Mouse (Mus musculus): ENCODE data around the gene Rufy1. TPM values are rescaled to one million over a fixed set of nuclear protein-coding genes. Genes with fewer than 3 reads are reported as not detected.

Rufy1 gene
- polyA plus RNA-seq, 1 experiment from 2014 or later: 12.0 TPM

- WGBS (ENCODE audit: insufficient replicate concordance): 51% methylated on average over 5 of the region's 5 CpGs
- H3K27ac ChIP-seq: no peak overlapping the region
- H3K9ac ChIP-seq: peak overlapping the region; percentile 36
- peaks cover 26% of the 10 kb centered on the region for H3K36me3 ChIP-seq
- no peak; the same call in none of the 2 replicates for ATAC-seq
- peak overlapping the region; percentile 77 for H3K4me2 ChIP-seq
- no peaks in the 10 kb centered on the region for H3K27me3 ChIP-seq (replicated peaks)
- H3K9me3 ChIP-seq (replicated peaks): no peaks in the 10 kb centered on the region
- H3K4me3 ChIP-seq: peak overlapping the region; percentile 51
- H3K4me1 ChIP-seq: peaks cover 17% of the 10 kb centered on the region
Measured at GRCm38 (mm10) chr11:50421461-50421860, 9.5 kb downstream of the Rufy1 start.

- no peaks in the 10 kb centered on the region for H3K27me3 ChIP-seq (replicated peaks)
Measured at GRCm38 (mm10) chr11:50417856-50418255, 13.1 kb downstream of the Rufy1 start.

GRCm38 (mm10) chr11:50415563-50416241, 15.2 kb downstream of the Rufy1 start:
- Histone ChIP-seq H3K27ac (no peak overlapping the region), H3K9me3 (replicated peaks) (no peaks in the 10 kb centered on the region), H3K9ac (no peak overlapping the region), H3K4me2 (no peak overlapping the region), H3K4me3 (no peak overlapping the region), H3K4me1 (no peaks in the 10 kb centered on the region; the same call in 1 of the 2 replicates), H3K27me3 (replicated peaks) (no peaks in the 10 kb centered on the region), H3K36me3 (peaks cover 44% of the 10 kb centered on the region)
- WGBS (ENCODE audit: insufficient replicate concordance): 56% methylated on average over 6 of the region's 6 CpGs
- no peak for ATAC-seq

More at GRCm38 (mm10) chr11:50417856-50418255, 13.1 kb downstream of the Rufy1 start:
- 51% methylated on average over 2 of the region's 2 CpGs for WGBS (ENCODE audit: insufficient replicate concordance)
- H3K4me3 ChIP-seq: no peak overlapping the region
- peaks cover 46% of the 10 kb centered on the region for H3K36me3 ChIP-seq
- H3K4me1 ChIP-seq: peaks cover 17% of the 10 kb centered on the region
- H3K27ac ChIP-seq: no peak overlapping the region
- no peaks in the 10 kb centered on the region for H3K9me3 ChIP-seq (replicated peaks)
- H3K4me2 ChIP-seq: no peak overlapping the region
- no peak overlapping the region for H3K9ac ChIP-seq
- no peak for ATAC-seq

- Histone ChIP-seq H3K27me3 (replicated peaks) (no peaks in the 10 kb centered on the region), H3K9me3 (replicated peaks) (no peaks in the 10 kb centered on the region), H3K4me1 (peaks cover 8% of the 10 kb centered on the region), H3K9ac (no peak overlapping the region), H3K4me2 (no peak overlapping the region), H3K4me3 (no peak overlapping the region), H3K36me3 (peaks cover 24% of the 10 kb centered on the region; the same call in 1 of the 2 replicates), H3K27ac (no peak overlapping the region)
- WGBS (ENCODE audit: insufficient replicate concordance): 72% methylated on average over 6 of the region's 6 CpGs
- ATAC-seq: no peak
Measured at GRCm38 (mm10) chr11:50407235-50407634, 23.7 kb downstream of the Rufy1 start.

- Histone ChIP-seq H3K27ac (no peak overlapping the region), H3K36me3 (peaks cover 47% of the 10 kb centered on the region), H3K4me2 (no peak overlapping the region), H3K27me3 (replicated peaks) (no peaks in the 10 kb centered on the region), H3K9ac (no peak overlapping the region), H3K9me3 (replicated peaks) (no peaks in the 10 kb centered on the region), H3K4me3 (no peak overlapping the region), H3K4me1 (no peaks in the 10 kb centered on the region)
- 78% methylated on average over 10 of the region's 10 CpGs for WGBS (ENCODE audit: insufficient replicate concordance)
- ATAC-seq: no peak
Measured at GRCm38 (mm10) chr11:50403367-50404014, 27.4 kb downstream of the Rufy1 start.

- Histone ChIP-seq H3K4me3 (no peak overlapping the region), H3K27me3 (replicated peaks) (no peaks in the 10 kb centered on the region), H3K9me3 (replicated peaks) (no peaks in the 10 kb centered on the region), H3K4me1 (no peaks in the 10 kb centered on the region), H3K9ac (no peak overlapping the region), H3K27ac (no peak overlapping the region), H3K4me2 (no peak overlapping the region), H3K36me3 (peaks cover 57% of the 10 kb centered on the region)
- WGBS (ENCODE audit: insufficient replicate concordance): 85% methylated on average over 3 of the region's 3 CpGs
- no peak for ATAC-seq
Measured at GRCm38 (mm10) chr11:50402481-50402880, 28.4 kb downstream of the Rufy1 start.

- Histone ChIP-seq H3K36me3 (peaks cover 66% of the 10 kb centered on the region), H3K27ac (no peak overlapping the region), H3K4me1 (no peaks in the 10 kb centered on the region), H3K9ac (no peak overlapping the region), H3K4me2 (no peak overlapping the region), H3K27me3 (replicated peaks) (no peaks in the 10 kb centered on the region), H3K4me3 (no peak overlapping the region), H3K9me3 (replicated peaks) (no peaks in the 10 kb centered on the region)
- WGBS (ENCODE audit: insufficient replicate concordance): 71% methylated on average over 13 of the region's 13 CpGs
- no peak for ATAC-seq
Measured at GRCm38 (mm10) chr11:50398803-50399202, 32.1 kb downstream of the Rufy1 start.

GRCm38 (mm10) chr11:50397316-50397715, 33.6 kb downstream of the Rufy1 start:
- WGBS (ENCODE audit: insufficient replicate concordance): 71% methylated on average over 9 of the region's 9 CpGs
- Histone ChIP-seq H3K36me3 (peaks cover 63% of the 10 kb centered on the region), H3K9me3 (replicated peaks) (no peaks in the 10 kb centered on the region), H3K4me2 (no peak overlapping the region), H3K4me3 (no peak overlapping the region), H3K4me1 (no peaks in the 10 kb centered on the region), H3K9ac (no peak overlapping the region), H3K27me3 (replicated peaks) (no peaks in the 10 kb centered on the region), H3K27ac (no peak overlapping the region)
- no peak for ATAC-seq

- H3K9ac ChIP-seq: no peak overlapping the region
- ATAC-seq: no peak
- H3K4me2 ChIP-seq: no peak overlapping the region
- no peak overlapping the region for H3K4me3 ChIP-seq
- 0 out of 2 replicates have a peak, but pooled peaks cover under 1% of the 10 kb centered on the region for H3K4me1 ChIP-seq
- 72% methylated on average over 11 of the region's 11 CpGs for WGBS (ENCODE audit: insufficient replicate concordance)
- H3K9me3 ChIP-seq (replicated peaks): no peaks in the 10 kb centered on the region
- H3K27ac ChIP-seq: no peak overlapping the region
- peaks cover 58% of the 10 kb centered on the region for H3K36me3 ChIP-seq
- H3K27me3 ChIP-seq (replicated peaks): no peaks in the 10 kb centered on the region
Measured at GRCm38 (mm10) chr11:50396766-50397307, 34.1 kb downstream of the Rufy1 start.

GRCm38 (mm10) chr11:50394731-50395130, 36.2 kb downstream of the Rufy1 start:
- no peak overlapping the region for H3K4me3 ChIP-seq
- H3K9me3 ChIP-seq (replicated peaks): no peaks in the 10 kb centered on the region
- no peak overlapping the region for H3K27ac ChIP-seq
- 83% methylated on average over 7 of the region's 7 CpGs for WGBS (ENCODE audit: insufficient replicate concordance)
- no peaks in the 10 kb centered on the region for H3K27me3 ChIP-seq (replicated peaks)
- H3K9ac ChIP-seq: no peak overlapping the region
- no peak for ATAC-seq
- peaks cover 45% of the 10 kb centered on the region for H3K36me3 ChIP-seq
- H3K4me1 ChIP-seq: peaks cover 6% of the 10 kb centered on the region; the same call in 1 of the 2 replicates
- no peak overlapping the region for H3K4me2 ChIP-seq

- Histone ChIP-seq H3K4me2 (no peak overlapping the region), H3K4me1 (peaks cover 6% of the 10 kb centered on the region; the same call in 1 of the 2 replicates), H3K27me3 (replicated peaks) (no peaks in the 10 kb centered on the region), H3K27ac (no peak overlapping the region), H3K4me3 (no peak overlapping the region), H3K9me3 (replicated peaks) (no peaks in the 10 kb centered on the region), H3K36me3 (peaks cover 43% of the 10 kb centered on the region), H3K9ac (no peak overlapping the region)
- WGBS (ENCODE audit: insufficient replicate concordance): 71% methylated on average over 6 of the region's 6 CpGs
- no peak for ATAC-seq
Measured at GRCm38 (mm10) chr11:50393306-50393705, 37.6 kb downstream of the Rufy1 start.

GRCm38 (mm10) chr11:50391272-50391960, 39.5 kb downstream of the Rufy1 start:
- H3K27ac ChIP-seq: no peak overlapping the region
- H3K27me3 ChIP-seq (replicated peaks): no peaks in the 10 kb centered on the region
- peaks cover 47% of the 10 kb centered on the region for H3K36me3 ChIP-seq
- no peaks in the 10 kb centered on the region for H3K9me3 ChIP-seq (replicated peaks)
- H3K4me2 ChIP-seq: no peak overlapping the region
- no peak overlapping the region for H3K9ac ChIP-seq
- 54% methylated on average over 4 of the region's 4 CpGs for WGBS (ENCODE audit: insufficient replicate concordance)
- ATAC-seq: peak; percentile 57
- peaks cover 6% of the 10 kb centered on the region; the same call in 1 of the 2 replicates for H3K4me1 ChIP-seq
- no peak overlapping the region for H3K4me3 ChIP-seq
